Mouse (Mus musculus): Measurements from ENCODE around the gene Nlgn3.

DNA sequence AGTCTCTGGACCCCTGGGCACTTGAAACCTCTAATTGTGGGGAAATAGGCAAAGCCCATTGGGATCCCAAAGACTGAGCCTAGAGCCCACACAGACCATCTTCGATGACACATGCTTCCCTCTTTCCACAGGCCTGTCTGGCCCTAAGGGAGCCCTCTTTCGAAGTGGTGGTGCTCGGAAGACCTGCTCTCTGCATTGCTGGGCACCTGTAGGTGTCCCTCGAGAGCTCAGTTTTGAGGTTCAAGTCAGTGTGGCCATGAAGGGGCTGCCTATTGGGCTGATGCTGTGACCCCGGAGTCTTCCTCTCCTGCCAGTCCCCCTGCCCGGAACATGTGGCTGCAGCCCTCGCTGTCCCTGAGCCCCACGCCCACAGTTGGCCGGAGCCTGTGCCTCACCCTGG, 2.7 kb downstream of the Nlgn3 start:
- TF ChIP-seq POLR2A (IDR thresholded peaks at IDR 0.05; ENCODE audit: low read depth, low read length) (no peak), CTCF (IDR thresholded peaks at IDR 0.05; ENCODE audit: extremely low read depth, insufficient read depth, insufficient read length, insufficient replicate concordance) (no peak)
